Mouse (Mus musculus): ENCODE data around the gene Stk32b.

GRCm38 (mm10) chr5:37762046-37762445 is 45.1 kb upstream of the Stk32b start:
- TF ChIP-seq POLR2A (IDR thresholded peaks at IDR 0.05; ENCODE audit: borderline replicate concordance, extremely low read depth, low read depth, low read length) (no peak), CTCF (IDR thresholded peaks at IDR 0.05; ENCODE audit: insufficient read depth, low read length) (no peak)
